Mouse (Mus musculus): ENCODE data around the gene Gbf1.

GRCm38 (mm10) chr19:46317546-46317885, 165.2 kb downstream of the Gbf1 start:
- TF ChIP-seq POLR2A (IDR thresholded peaks at IDR 0.05; ENCODE audit: insufficient read depth, low read depth, low read length) (no peak), CTCF (IDR thresholded peaks at IDR 0.05) (no peak), EP300 (IDR thresholded peaks at IDR 0.05; ENCODE audit: insufficient read depth, low read depth, low read length) (no peak)
